9 mouse cellular contexts compared by ENCODE assay signal in genomic region chr2:60802191-60802590, GRCm38 (mm10).
DNase-seq lines count a peak whose midpoint lies in the region; ATAC-seq and TF ChIP-seq lines count a peak whose summit lies in the region.
"Had no signal": no experiment of that assay in that cellular context is flagged by ENCODE, and none has a peak within 500 bp of the region (broad histone marks: within the 10 kb centered on the region; RNA-seq: fewer than 3 reads in every experiment).

No protein-coding gene starts in this region.

- H3K27me3 ChIP-seq in heart, adult 2 months (ENCODE audit: control insufficient read depth, insufficient read depth, low read length) = no peaks in the 10 kb centered on the region
- H3K27me3 ChIP-seq in heart, embryonic 11.5 days (ENCODE audit: control insufficient read depth, insufficient read depth, low read length) = no peaks in the 10 kb centered on the region
- no peaks in the 10 kb centered on the region for H3K27me3 ChIP-seq in CH12.LX (replicated peaks)
- H3K27me3 ChIP-seq in liver, postnatal 0 days (ENCODE audit: insufficient read depth, low read length) = no peaks in the 10 kb centered on the region
- H3K27me3 ChIP-seq in stomach, postnatal 0 days (ENCODE audit: control insufficient read depth, insufficient read depth, low read length) = no peaks in the 10 kb centered on the region
- H3K27me3 ChIP-seq: heart, embryonic 15.5 days had no signal

- DNase-seq in heart, adult 2 months = peak; percentile 40 to 65
- DNase-seq in CH12.LX (ENCODE audit: extremely low read depth) = no peak
- DNase-seq in adrenal gland, postnatal 10 days = peak; percentile 69
- peak; percentile 57 to 60 for DNase-seq in heart, postnatal 36 days
- DNase-seq in liver, postnatal 0 days = no peak
- peak; percentile 58 for DNase-seq in stomach, postnatal 0 days (ENCODE audit: low spot score)
- no peak for DNase-seq in ovary, postnatal 10 days (ENCODE audit: low spot score)

- H3K36me3 ChIP-seq in heart, adult 2 months (ENCODE audit: control insufficient read depth, insufficient read depth, low read length) = peaks cover 19% of the 10 kb centered on the region
- peaks cover 2% of the 10 kb centered on the region; the same call in 1 of the 2 replicates for H3K36me3 ChIP-seq in heart, embryonic 11.5 days (ENCODE audit: control insufficient read depth, insufficient read depth, low read length)
- peaks cover 0 to 13% of the 10 kb centered on the region in 2 experiments for H3K36me3 ChIP-seq in CH12.LX (replicated peaks in 1 of 2; ENCODE audit: control insufficient read depth in 1 of 2, insufficient read depth in 1 of 2, low read length in 1 of 2)
- no peaks in the 10 kb centered on the region for H3K36me3 ChIP-seq in liver, postnatal 0 days (replicated peaks; ENCODE audit: insufficient read depth, low read length)
- no peaks in the 10 kb centered on the region for H3K36me3 ChIP-seq in stomach, postnatal 0 days (ENCODE audit: control insufficient read depth, insufficient read depth, low read length)

- in situ Hi-C loops in CH12.LX (cut with MboI; ENCODE audit: low pct_ligation_motif_present, low pct_unique_long_range_greater_than_20kb, low sequenced_read_pairs) = no loop called here

- peak; percentile 42 for TF ChIP-seq RAD21 in CH12.LX (IDR thresholded peaks at IDR 0.05; ENCODE audit: low read depth, low read length)

- peak; percentile 83 for TF ChIP-seq CTCF in heart, adult 2 months (IDR thresholded peaks at IDR 0.05)
- peak; percentile 18 to 52; a peak in 2 of 4 replicates for TF ChIP-seq CTCF in CH12.LX (conservative IDR thresholded peaks at IDR 0.05 in 1 of 2, IDR thresholded peaks at IDR 0.05 in 1 of 2; ENCODE audit: low read depth in 2 of 2, low read length in 2 of 2)
- peak; percentile 64 for TF ChIP-seq CTCF in liver, postnatal 0 days (IDR thresholded peaks at IDR 0.05; ENCODE audit: low read depth)
- TF ChIP-seq CTCF in stomach, postnatal 0 days (IDR thresholded peaks at IDR 0.05; ENCODE audit: low read depth) = peak; percentile 79

- H3K27ac ChIP-seq in heart, adult 2 months = no peak overlapping the region
- H3K27ac ChIP-seq in heart, embryonic 11.5 days (ENCODE audit: low read depth, low read length) = no peak overlapping the region
- H3K27ac ChIP-seq in CH12.LX (ENCODE audit: insufficient read depth, low read depth) = no peak overlapping the region
- peak overlapping the region; percentile 92 for H3K27ac ChIP-seq in liver, postnatal 0 days (ENCODE audit: low read depth)
- H3K27ac ChIP-seq in stomach, postnatal 0 days (replicated peaks) = peak overlapping the region; percentile 49; the same call in 1 of the 2 replicates
- H3K27ac ChIP-seq: heart, embryonic 15.5 days had no signal

- peaks cover 2% of the 10 kb centered on the region for H3K79me2 ChIP-seq in heart, adult 2 months (replicated peaks; ENCODE audit: control insufficient read depth, insufficient read depth, low read length)
- no peaks in the 10 kb centered on the region for H3K79me2 ChIP-seq in CH12.LX (replicated peaks; ENCODE audit: control insufficient read depth, extremely low read depth, insufficient read depth, poor library complexity, severe bottlenecking)

- no peak for ATAC-seq in heart, embryonic 11.5 days (replicated peaks; ENCODE audit: insufficient number of reproducible peaks, low FRiP score, low TSS enrichment)
- ATAC-seq in liver, postnatal 0 days = peak; percentile 30
- ATAC-seq in stomach, postnatal 0 days (ENCODE audit: low FRiP score, low TSS enrichment) = peak; percentile 52; the same call in 1 of the 2 replicates

- H3K4me1 ChIP-seq in heart, adult 2 months (ENCODE audit: control insufficient read depth, insufficient read depth, low read length) = peaks cover 18% of the 10 kb centered on the region
- peaks cover 24% of the 10 kb centered on the region for H3K4me1 ChIP-seq in heart, embryonic 11.5 days (ENCODE audit: control insufficient read depth, insufficient read depth, low read length)
- peaks cover 4 to 19% of the 10 kb centered on the region in 2 experiments; a peak in 3 of 4 replicates for H3K4me1 ChIP-seq in CH12.LX (ENCODE audit: control insufficient read depth in 1 of 2, insufficient read depth in 2 of 2)
- H3K4me1 ChIP-seq in liver, postnatal 0 days (ENCODE audit: insufficient read depth) = peaks cover 41% of the 10 kb centered on the region
- H3K4me1 ChIP-seq in stomach, postnatal 0 days (replicated peaks; ENCODE audit: control insufficient read depth, insufficient read depth) = peaks cover 10% of the 10 kb centered on the region; the same call in 1 of the 2 replicates

- intact Hi-C loops in heart, adult 2 months (cut with DNase I) = loop anchor here (2.0 to 5.0 kb wide), 4 partner anchors 77 to 601 kb away; partner anchors contain the start of gene Rbms1
- intact Hi-C loops in heart, postnatal 36 days (cut with DNase I) = loop anchor here (1.0 to 5.0 kb wide), 6 partner anchors 35 to 650 kb away; partner anchors contain the start of gene Rbms1

- TF ChIP-seq EP300 in heart, adult 2 months (IDR thresholded peaks at IDR 0.05; ENCODE audit: insufficient read depth, low read depth, low read length) = 0 out of 2 replicates have a peak, but pooled peaks have one; percentile 34
- TF ChIP-seq EP300 in CH12.LX (IDR thresholded peaks at IDR 0.05; ENCODE audit: low read length) = no peak
- TF ChIP-seq EP300 in liver, postnatal 0 days (IDR thresholded peaks at IDR 0.05; ENCODE audit: low read depth) = no peak
- TF ChIP-seq EP300 in stomach, postnatal 0 days (optimal IDR thresholded peaks at IDR 0.05) = no peak

- H3K9me3 ChIP-seq in heart, embryonic 11.5 days (replicated peaks; ENCODE audit: control insufficient read depth, low read length) = no peaks in the 10 kb centered on the region
- H3K9me3 ChIP-seq in CH12.LX (replicated peaks; ENCODE audit: low read length) = no peaks in the 10 kb centered on the region
- no peaks in the 10 kb centered on the region for H3K9me3 ChIP-seq in liver, postnatal 0 days (ENCODE audit: low read length)
- H3K9me3 ChIP-seq in stomach, postnatal 0 days (ENCODE audit: control insufficient read depth, low read length) = no peaks in the 10 kb centered on the region
- H3K9me3 ChIP-seq: heart, embryonic 15.5 days had no signal

- no peak for TF ChIP-seq POLR2A in heart, adult 2 months (IDR thresholded peaks at IDR 0.05; ENCODE audit: insufficient read depth, low read depth, low read length)
- TF ChIP-seq POLR2A in CH12.LX (IDR thresholded peaks at IDR 0.05; ENCODE audit: low read depth, low read length) = no peak

- no peak overlapping the region for H3K4me2 ChIP-seq in heart, embryonic 11.5 days
- no peak overlapping the region for H3K4me2 ChIP-seq in CH12.LX (ENCODE audit: insufficient read depth, low read depth, poor library complexity, severe bottlenecking)
- H3K4me2 ChIP-seq in liver, postnatal 0 days (ENCODE audit: low read depth, low read length) = peak overlapping the region; percentile 7; the same call in 1 of the 2 replicates
- H3K4me2 ChIP-seq in stomach, postnatal 0 days (replicated peaks; ENCODE audit: low read depth) = no peak overlapping the region
- H3K4me2 ChIP-seq: heart, embryonic 15.5 days had no signal

- H3K4me3 ChIP-seq in heart, adult 2 months = no peak overlapping the region
- no peak overlapping the region for H3K4me3 ChIP-seq in heart, embryonic 11.5 days (ENCODE audit: low read depth, low read length)
- H3K4me3 ChIP-seq in CH12.LX (replicated peaks in 1 of 3; ENCODE audit: low read depth in 2 of 3, low read length in 2 of 3, poor library complexity in 1 of 3) = no peak overlapping the region
- H3K4me3 ChIP-seq in liver, postnatal 0 days (ENCODE audit: low read depth, low read length) = no peak overlapping the region
- no peak overlapping the region for H3K4me3 ChIP-seq in stomach, postnatal 0 days (ENCODE audit: low read depth, low read length)
- H3K4me3 ChIP-seq: heart, embryonic 15.5 days had no signal

- no peak overlapping the region for H3K9ac ChIP-seq in heart, adult 2 months (ENCODE audit: low read depth, low read length)
- H3K9ac ChIP-seq in heart, embryonic 11.5 days (ENCODE audit: low read depth, low read length) = no peak overlapping the region
- no peak overlapping the region for H3K9ac ChIP-seq in CH12.LX (ENCODE audit: insufficient read depth, low read depth)
- no peak overlapping the region for H3K9ac ChIP-seq in liver, postnatal 0 days (replicated peaks)
- no peak overlapping the region for H3K9ac ChIP-seq in stomach, postnatal 0 days (ENCODE audit: low read length)
- H3K9ac ChIP-seq: heart, embryonic 15.5 days had no signal

- dilution Hi-C loops in CH12.LX (cut with MboI; ENCODE audit: extremely low pct_ligation_motif_present, extremely low pct_unique_long_range_greater_than_20kb, low sequenced_read_pairs) = no loop called here

- WGBS in heart, adult 2 months = 25% methylated on average over 4 of the region's 4 CpGs
- 28% methylated on average over 4 of the region's 4 CpGs for WGBS in heart, embryonic 11.5 days (ENCODE audit: insufficient replicate concordance)
- 34% methylated on average over 4 of the region's 4 CpGs for WGBS in liver, postnatal 0 days (ENCODE audit: insufficient replicate concordance)
- WGBS in stomach, postnatal 0 days = 29% methylated on average over 4 of the region's 4 CpGs

TF ChIP-seq in CH12.LX, 34 proteins besides CTCF, POLR2A, EP300 and RAD21:
- TF ChIP-seq USF2 (conservative IDR thresholded peaks at IDR 0.05; ENCODE audit: low read depth, low read length) = no peak
- peak; percentile 51 for TF ChIP-seq SMC3 (IDR thresholded peaks at IDR 0.05; ENCODE audit: low read depth, low read length)
- no peak for TF ChIP-seq MAFK (IDR thresholded peaks at IDR 0.05; ENCODE audit: insufficient replicate concordance, low read length)
- TF ChIP-seq ETS1 (conservative IDR thresholded peaks at IDR 0.05; ENCODE audit: low read depth, low read length) = no peak
- no peak for TF ChIP-seq JUND (conservative IDR thresholded peaks at IDR 0.05; ENCODE audit: low read depth, low read length)

Comparison
In these comparisons a context has a peak if more than half of its experiments do, and no peak if none do; other contexts are left out.
1. DNase-seq: peak in heart, adult 2 months (2 of 2), adrenal gland, postnatal 10 days (single experiment), heart, postnatal 36 days (2 of 2) and stomach, postnatal 0 days (single experiment); none in CH12.LX (single experiment), liver, postnatal 0 days (single experiment) and ovary, postnatal 10 days (single experiment).
2. H3K27ac ChIP-seq: peak in liver, postnatal 0 days (single experiment) and stomach, postnatal 0 days (single experiment); none in heart, adult 2 months (single experiment), heart, embryonic 11.5 days (single experiment) and CH12.LX (single experiment).
3. Peak in every context shown above with its lines, with median percentiles within 50 percentile points of each other: CTCF ChIP-seq.